Mouse (Mus musculus) kidney, postnatal 0 days (tissue): ENCODE measurements around the gene Junb. TPM values are rescaled to one million over a fixed set of nuclear protein-coding genes. Genes with fewer than 3 reads are reported as not detected.
A peak's percentile ranks its signal among the peaks of the same experiment; 100 is the strongest.

Experiments used
- ATAC-seq: fragments of 200-750 bp; cut with Nextera tagmentation; replicated peaks from 2 replicates; pipeline ENCODE4 v1.8.0; 2017; ENCODE audit warnings: low read depth, moderate number of reproducible peaks, moderate TSS enrichment, moderate library complexity; ENCODE audit not compliant: low FRiP score
- DNase-seq: peaks from one replicate; pipeline ENCODE4 v3.0.0-alpha.2; 2016; ENCODE audit warnings: low spot score
- H3K27ac ChIP-seq: fragments of 300-500 bp; sonication (generic); 2 replicates; pipeline ENCODE4 v1.5.1; 2014; ENCODE audit warnings: mild to moderate bottlenecking
- H3K27me3 ChIP-seq: fragments of 300-500 bp; sonication (generic); 2 replicates; pipeline ENCODE4 v1.6.1; 2014; ENCODE audit warnings: low read length, mixed read lengths; ENCODE audit not compliant: insufficient read depth
- H3K36me3 ChIP-seq: fragments of 300-500 bp; sonication (generic); 2 replicates; pipeline ENCODE4 v1.6.1; 2014; ENCODE audit warnings: low read length, mixed read lengths; ENCODE audit not compliant: insufficient read depth
- H3K4me1 ChIP-seq: fragments of 300-500 bp; sonication (generic); replicated peaks from 2 replicates; pipeline ENCODE4 v1.6.1; 2014; ENCODE audit warnings: antibody characterized with exemption, low read length, mixed read lengths; ENCODE audit not compliant: insufficient read depth
- H3K4me2 ChIP-seq: fragments of 300-500 bp; sonication (generic); 2 replicates; pipeline ENCODE4 v1.6.1; 2014; ENCODE audit warnings: mild to moderate bottlenecking, low read length, moderate library complexity, mixed read lengths
- H3K4me3 ChIP-seq: fragments of 300-500 bp; sonication (generic); replicated peaks from 2 replicates; pipeline ENCODE4 v1.5.1; 2014; ENCODE audit warnings: low read depth, low read length
- H3K9ac ChIP-seq: fragments of 300-500 bp; sonication (generic); 2 replicates; pipeline ENCODE4 v1.6.1; 2014; ENCODE audit warnings: low read depth, low read length
- H3K9me3 ChIP-seq: fragments of 300-500 bp; sonication (generic); replicated peaks from 2 replicates; pipeline ENCODE4 v1.6.1; 2016; ENCODE audit warnings: low read length, inconsistent platforms, mixed read lengths
- CTCF ChIP-seq: IDR thresholded peaks from 2 replicates; pipeline ENCODE4 v1.5.1; 2016; ENCODE audit warnings: antibody characterized with exemption, low read depth, mild to moderate bottlenecking, moderate library complexity
- WGBS: fragments of 180-500 bp; shearing (Covaris S2); extraction: QIAGEN DNeasy Blood & Tissue Kit; methylation state at CpG from one replicate; pipeline ENCODE4 v1.1.7; 2014; 5-methylcytosine and 5-hydroxymethylcytosine counted together
- polyA plus RNA-seq: library from polyadenylated mRNA; unstranded; fragments of >200 nt; fragmentation: Nextera tagmentation; extraction: Ambion mirVana; gene quantifications from 2 replicates; pipeline ENCODE4 v1.2.1, GENCODE M21; 2015

The Junb gene
- polyA plus RNA-seq, 1 experiment from 2014 or later = 27.7 TPM

DNA sequence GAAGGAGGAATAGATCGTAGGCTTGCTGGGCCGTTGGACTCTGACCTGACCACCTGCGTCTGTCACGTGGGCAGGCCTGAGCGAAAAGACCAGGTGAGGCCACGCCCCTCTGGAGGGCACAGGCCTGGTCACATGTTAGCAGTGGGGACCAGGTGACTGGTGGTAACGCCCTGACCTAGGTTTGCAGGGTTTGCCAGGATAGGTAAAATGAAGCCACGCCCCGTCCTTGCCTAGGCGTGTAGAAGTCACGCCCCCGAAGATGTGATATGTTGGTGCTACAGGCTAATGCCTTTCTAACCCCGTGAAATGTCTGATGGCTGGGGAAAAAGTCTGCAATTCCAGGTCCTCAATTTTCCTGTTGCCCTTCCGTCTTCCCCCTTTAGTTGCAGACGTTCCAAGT lies 12.3 kb upstream of the Junb start:
- H3K4me1 ChIP-seq = peaks cover 18% of the 10 kb centered on the region
- H3K36me3 ChIP-seq = 0 out of 2 replicates have a peak, but pooled peaks cover 7% of the 10 kb centered on the region
- 2% methylated on average over 15 of the region's 15 CpGs for WGBS
- peak overlapping the region; percentile 69 for H3K9ac ChIP-seq
- peak overlapping the region; percentile 83 for H3K4me2 ChIP-seq
- peak overlapping the region; percentile 96 for H3K27ac ChIP-seq
- no peak for TF ChIP-seq CTCF
- H3K4me3 ChIP-seq = peak overlapping the region; percentile 56
- no peaks in the 10 kb centered on the region for H3K27me3 ChIP-seq
- DNase-seq = peak; percentile 79
- no peaks in the 10 kb centered on the region for H3K9me3 ChIP-seq
- peak; percentile 86 for ATAC-seq

DNA sequence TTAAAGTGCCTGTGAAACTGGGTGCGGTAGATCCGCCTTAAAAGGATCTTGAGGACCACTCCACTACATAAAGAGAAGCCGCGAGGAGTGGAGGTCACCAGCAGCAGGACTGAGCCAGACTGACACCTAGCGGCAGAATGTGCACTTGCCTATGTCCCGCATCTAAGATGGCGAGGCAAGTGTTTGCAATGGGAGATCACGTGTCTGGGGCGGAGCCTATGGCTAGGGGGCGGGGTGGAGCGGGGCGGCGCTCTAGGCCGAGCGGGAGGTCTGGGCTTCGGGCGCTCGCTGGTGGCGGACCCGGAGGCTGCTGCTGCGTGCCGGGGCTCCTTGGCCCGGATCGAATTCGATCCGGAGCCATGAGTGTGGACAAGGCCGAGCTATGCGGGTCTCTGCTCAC lies 11.8 kb upstream of the Junb start, which contains the start of gene Hook2:
Gene Hook2, plus strand, starts transcription at position 255 of the 400 bp plus-strand sequence.
- Histone ChIP-seq H3K4me2 (peak within 1 kb of the TSS; percentile 83), H3K9ac (peak within 1 kb of the TSS; percentile 69), H3K4me1 (peaks cover 23% of the 10 kb centered on the region), H3K36me3 (0 out of 2 replicates have a peak, but pooled peaks cover 7% of the 10 kb centered on the region), H3K27me3 (no peaks in the 10 kb centered on the region), H3K9me3 (no peaks in the 10 kb centered on the region), H3K27ac (peak within 1 kb of the TSS; percentile 96), H3K4me3 (peak within 1 kb of the TSS; percentile 56)
- WGBS = 0% methylated on average over 28 of the region's 28 CpGs
- peak; percentile 99 for DNase-seq
- peak; percentile 93 for TF ChIP-seq CTCF
- peak; percentile 87 for ATAC-seq

DNA sequence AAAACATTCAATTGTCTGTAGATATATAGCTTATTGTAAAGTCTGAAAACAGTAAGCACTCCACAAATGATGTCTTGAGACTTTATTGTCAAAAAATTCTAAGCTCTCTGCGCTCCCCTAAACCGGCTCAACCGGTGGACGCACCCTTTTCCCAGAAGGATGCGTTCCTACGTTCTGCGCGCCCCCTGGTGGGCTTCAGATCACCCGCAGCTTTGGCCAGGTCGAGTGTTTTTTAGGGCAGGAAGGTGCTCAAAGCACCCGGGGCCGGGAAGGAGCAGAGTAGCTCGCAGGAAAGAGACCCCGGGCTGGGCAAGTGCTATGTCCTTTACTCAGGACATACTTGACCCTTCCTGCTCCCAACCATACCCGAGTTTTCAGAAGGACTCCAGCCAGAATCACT lies 11.3 kb upstream of the Junb start:
- H3K4me3 ChIP-seq = peak overlapping the region; percentile 56
- H3K9ac ChIP-seq = peak overlapping the region; percentile 58
- peak; percentile 87 for TF ChIP-seq CTCF
- peak; percentile 94 for DNase-seq
- no peaks in the 10 kb centered on the region for H3K9me3 ChIP-seq
- H3K4me2 ChIP-seq = peak overlapping the region; percentile 83
- no peaks in the 10 kb centered on the region for H3K27me3 ChIP-seq
- H3K4me1 ChIP-seq = peaks cover 28% of the 10 kb centered on the region
- H3K36me3 ChIP-seq = 0 out of 2 replicates have a peak, but pooled peaks cover 4% of the 10 kb centered on the region
- ATAC-seq = peak; percentile 41
- H3K27ac ChIP-seq = peak overlapping the region; percentile 96
- WGBS = under 1% methylated on average over 15 of the region's 15 CpGs

DNA sequence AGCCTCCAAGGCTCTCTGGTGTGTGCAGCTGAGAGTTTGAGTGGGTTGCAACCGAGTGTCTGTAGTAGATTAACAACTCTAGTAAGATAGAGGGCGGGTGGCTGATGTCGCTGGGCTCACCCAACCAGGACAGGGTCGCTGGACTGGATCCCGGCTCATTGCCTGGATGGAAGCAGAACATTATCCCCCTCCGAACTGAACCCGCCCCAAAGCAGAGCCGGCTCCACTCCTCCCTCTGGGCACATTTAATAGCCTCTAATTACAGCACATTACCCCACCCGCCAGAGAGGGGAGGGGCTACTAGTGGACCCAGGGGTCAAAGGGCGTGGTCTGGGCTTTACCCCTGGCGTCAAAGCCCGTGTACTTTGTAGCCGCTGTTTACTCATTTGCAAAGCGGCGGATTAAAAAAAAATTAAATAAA lies 10.8 kb upstream of the Junb start:
- Histone ChIP-seq H3K36me3 (no peaks in the 10 kb centered on the region), H3K27me3 (no peaks in the 10 kb centered on the region), H3K4me3 (peak overlapping the region; percentile 56; the same call in 1 of the 2 replicates), H3K4me1 (peaks cover 33% of the 10 kb centered on the region), H3K9me3 (no peaks in the 10 kb centered on the region), H3K27ac (peak overlapping the region; percentile 96), H3K9ac (0 out of 2 replicates have a peak overlapping the region, but pooled peaks have one; percentile 2), H3K4me2 (peak overlapping the region; percentile 83)
- ATAC-seq = peak; percentile 31
- 0 out of 2 replicates have a peak, but pooled peaks have one; percentile 4 for TF ChIP-seq CTCF
- DNase-seq = peak; percentile 82
- WGBS = 4% methylated on average over 15 of the region's 15 CpGs

DNA sequence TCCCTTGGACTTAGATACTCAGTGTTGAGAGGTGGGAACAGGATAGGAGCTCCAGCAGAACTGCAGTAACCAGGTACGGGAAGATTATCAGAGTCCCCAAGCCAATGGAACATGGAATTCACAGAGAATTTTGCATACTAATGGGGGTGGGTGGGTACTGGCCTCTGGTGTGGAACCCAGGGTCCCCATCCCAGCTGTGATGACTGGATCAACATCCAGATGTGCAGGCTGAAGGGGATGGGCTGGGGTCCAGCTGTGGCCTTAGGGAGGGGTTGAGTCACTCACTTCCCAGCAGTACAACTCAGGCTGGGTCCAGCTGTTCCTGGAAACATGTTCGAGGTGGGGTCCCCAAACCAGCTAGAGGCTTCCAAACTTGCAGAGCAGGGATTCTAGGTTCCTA lies 9.4 kb upstream of the Junb start:
- no peaks in the 10 kb centered on the region for H3K27me3 ChIP-seq
- no peak overlapping the region for H3K9ac ChIP-seq
- H3K9me3 ChIP-seq = no peaks in the 10 kb centered on the region
- no peak overlapping the region for H3K4me2 ChIP-seq
- DNase-seq (no peak), ATAC-seq (no peak)
- no peaks in the 10 kb centered on the region for H3K36me3 ChIP-seq
- H3K27ac ChIP-seq = no peak overlapping the region
- H3K4me3 ChIP-seq = no peak overlapping the region
- WGBS = 68% methylated on average over 2 of the region's 2 CpGs
- TF ChIP-seq CTCF = no peak
- peaks cover 38% of the 10 kb centered on the region for H3K4me1 ChIP-seq

DNA sequence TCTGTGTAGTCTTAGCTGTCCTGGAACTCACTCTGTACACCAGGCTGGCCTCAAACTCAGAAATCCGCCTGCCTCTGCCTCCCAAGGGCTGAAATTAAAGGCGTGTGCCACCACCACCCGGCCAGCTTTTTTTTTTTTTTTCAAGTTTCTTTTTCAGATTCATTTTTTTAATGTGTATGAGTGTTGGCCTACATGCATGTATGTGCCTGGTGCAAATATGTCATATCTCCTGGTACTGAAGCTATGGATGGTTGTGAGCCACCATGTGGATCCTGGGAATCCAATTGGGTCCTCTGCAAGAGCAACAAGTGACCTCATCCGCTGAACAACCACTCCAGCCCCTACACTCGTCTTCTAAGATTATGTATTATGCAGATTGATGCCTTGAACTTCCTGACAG lies 8.9 kb upstream of the Junb start:
- WGBS = 81% methylated on average over 5 of the region's 5 CpGs
- H3K4me3 ChIP-seq = no peak overlapping the region
- DNase-seq (no peak), ATAC-seq (no peak)
- H3K4me1 ChIP-seq = peaks cover 40% of the 10 kb centered on the region
- no peak overlapping the region for H3K4me2 ChIP-seq
- no peak overlapping the region for H3K27ac ChIP-seq
- no peaks in the 10 kb centered on the region for H3K27me3 ChIP-seq
- H3K9me3 ChIP-seq = no peaks in the 10 kb centered on the region
- no peaks in the 10 kb centered on the region for H3K36me3 ChIP-seq
- TF ChIP-seq CTCF = no peak
- no peak overlapping the region for H3K9ac ChIP-seq
